Mouse (Mus musculus) kidney, embryonic 14.5 days (tissue): ENCODE results near the gene Mfsd4b2. TPM values are rescaled to one million over a fixed set of nuclear protein-coding genes. Genes with fewer than 3 reads are reported as not detected.

Experiments
- ATAC-seq: fragments of 200-750 bp; cut with Nextera tagmentation; 2 replicates; pipeline ENCODE4 v1.8.0; 2017; ENCODE audit warnings: moderate number of reproducible peaks, mild to moderate bottlenecking, moderate TSS enrichment, moderate library complexity; ENCODE audit not compliant: low FRiP score, low TSS enrichment
- H3K27ac ChIP-seq: fragments of 300-500 bp; sonication (generic); 2 replicates; pipeline ENCODE4 v1.5.1; 2014; ENCODE audit warnings: low read depth, mild to moderate bottlenecking, low read length, moderate library complexity, mixed read lengths
- H3K27me3 ChIP-seq: fragments of 300-500 bp; sonication (generic); 2 replicates; pipeline ENCODE4 v1.6.1; 2014; ENCODE audit warnings: mild to moderate bottlenecking, low read length; ENCODE audit not compliant: control insufficient read depth, insufficient read depth
- H3K36me3 ChIP-seq: fragments of 300-500 bp; sonication (generic); 2 replicates; pipeline ENCODE4 v1.6.1; 2014; ENCODE audit warnings: low read length, mixed read lengths; ENCODE audit not compliant: control insufficient read depth, insufficient read depth
- H3K4me1 ChIP-seq: fragments of 300-500 bp; sonication (generic); 2 replicates; pipeline ENCODE4 v1.6.1; 2014; ENCODE audit warnings: low read length, mixed read lengths; ENCODE audit not compliant: control insufficient read depth, insufficient read depth
- H3K4me2 ChIP-seq: fragments of 300-500 bp; sonication (generic); replicated peaks from 2 replicates; pipeline ENCODE4 v1.6.1; 2014; ENCODE audit warnings: low read depth, mild to moderate bottlenecking, low read length
- H3K4me3 ChIP-seq: fragments of 300-500 bp; sonication (generic); 2 replicates; pipeline ENCODE4 v1.5.1; 2014; ENCODE audit warnings: mild to moderate bottlenecking, low read length
- H3K9ac ChIP-seq: fragments of 300-500 bp; sonication (generic); 2 replicates; pipeline ENCODE4 v1.6.1; 2014; ENCODE audit warnings: low read depth, mild to moderate bottlenecking, low read length, moderate library complexity
- H3K9me3 ChIP-seq: fragments of 300-500 bp; sonication (generic); 2 replicates; pipeline ENCODE4 v1.6.1; 2016; ENCODE audit warnings: low read length; ENCODE audit not compliant: control insufficient read depth
- WGBS: fragments of 180-500 bp; shearing (Covaris S2); extraction: QIAGEN DNeasy Blood & Tissue Kit; methylation state at CpG from one replicate; pipeline ENCODE4 v1.1.7; 2014; 5-methylcytosine and 5-hydroxymethylcytosine counted together
- polyA plus RNA-seq: library from polyadenylated mRNA; unstranded; fragments of >200 nt; fragmentation: Nextera tagmentation; extraction: Ambion mirVana; gene quantifications from 2 replicates; pipeline ENCODE4 v1.2.1, GENCODE M21; 2014

Gene Mfsd4b2
- polyA plus RNA-seq, 1 experiment from 2014 or later = not detected

DNA sequence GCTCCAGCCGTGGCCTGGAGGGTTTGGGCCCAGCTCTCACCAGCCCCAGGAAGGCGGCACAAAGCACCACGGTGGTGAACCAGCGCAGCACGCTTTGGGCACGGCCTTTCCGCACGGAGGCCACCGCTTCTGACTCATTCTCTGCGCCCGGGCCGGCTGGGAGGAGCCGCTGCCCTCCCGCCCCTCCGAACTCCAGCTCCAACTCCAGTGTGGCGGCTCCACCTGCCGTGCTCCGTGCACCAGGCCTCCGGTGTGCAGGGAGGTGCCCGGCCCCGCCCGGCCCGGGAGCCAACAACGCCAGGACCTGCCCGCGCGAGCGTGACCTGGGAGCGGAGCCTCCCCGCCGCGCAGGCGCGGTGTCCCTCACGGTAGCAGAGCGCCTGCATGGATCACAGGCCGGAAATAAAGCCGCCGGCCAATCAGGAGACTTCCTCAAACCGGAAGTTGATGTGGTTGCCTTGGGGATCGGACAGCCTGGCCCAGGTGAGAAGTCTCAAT, 27.8 kb downstream of the Mfsd4b2 start, which contains the start of gene Mfsd4b4:
Gene Mfsd4b4, minus strand, starts transcription at position 365 of the 498 bp plus-strand sequence.
- no peaks in the 10 kb centered on the region for H3K36me3 ChIP-seq

DNA sequence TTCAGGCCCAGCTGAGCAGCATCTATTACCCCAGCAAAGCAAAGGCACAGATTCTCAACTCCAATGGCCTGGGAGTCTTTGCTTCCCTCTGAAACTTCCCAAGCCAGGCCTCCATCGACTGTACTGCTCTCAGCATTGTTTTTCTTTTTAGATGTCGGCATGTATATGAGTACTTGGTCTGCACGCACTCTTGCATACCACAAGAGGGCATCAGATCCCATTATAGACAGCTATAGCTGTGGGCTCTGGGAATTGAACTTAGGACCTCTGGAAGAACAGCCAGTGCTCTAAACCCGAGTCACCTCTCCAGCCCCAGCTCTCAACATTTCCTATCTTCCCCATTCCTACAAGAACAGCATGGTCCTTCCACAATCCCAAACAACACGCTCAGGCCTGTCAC, 30.2 kb downstream of the Mfsd4b2 start:
- Histone ChIP-seq H3K4me1 (peaks cover 7% of the 10 kb centered on the region; the same call in 1 of the 2 replicates), H3K9ac (no peak overlapping the region), H3K27me3 (no peaks in the 10 kb centered on the region), H3K27ac (no peak overlapping the region), H3K9me3 (0 out of 2 replicates have a peak, but pooled peaks cover 2% of the 10 kb centered on the region), H3K36me3 (no peaks in the 10 kb centered on the region), H3K4me3 (no peak overlapping the region), H3K4me2 (no peak overlapping the region)
- WGBS = 90% methylated on average over 5 of the region's 5 CpGs
- no peak for ATAC-seq

More for the DNA sequence above, 27.8 kb downstream of the Mfsd4b2 start, which contains the start of gene Mfsd4b4:
- H3K4me3 ChIP-seq = peak within 1 kb of the TSS; percentile 75
- ATAC-seq = peak; percentile 99
- H3K9ac ChIP-seq = peak within 1 kb of the TSS; percentile 85
- peak within 1 kb of the TSS; percentile 68 for H3K4me2 ChIP-seq
- H3K27me3 ChIP-seq = no peaks in the 10 kb centered on the region
- 0 out of 2 replicates have a peak, but pooled peaks cover 2% of the 10 kb centered on the region for H3K9me3 ChIP-seq
- peaks cover 7% of the 10 kb centered on the region; the same call in 1 of the 2 replicates for H3K4me1 ChIP-seq
- under 1% methylated on average over 40 of the region's 41 CpGs for WGBS
- H3K27ac ChIP-seq = peak within 1 kb of the TSS; percentile 89

DNA sequence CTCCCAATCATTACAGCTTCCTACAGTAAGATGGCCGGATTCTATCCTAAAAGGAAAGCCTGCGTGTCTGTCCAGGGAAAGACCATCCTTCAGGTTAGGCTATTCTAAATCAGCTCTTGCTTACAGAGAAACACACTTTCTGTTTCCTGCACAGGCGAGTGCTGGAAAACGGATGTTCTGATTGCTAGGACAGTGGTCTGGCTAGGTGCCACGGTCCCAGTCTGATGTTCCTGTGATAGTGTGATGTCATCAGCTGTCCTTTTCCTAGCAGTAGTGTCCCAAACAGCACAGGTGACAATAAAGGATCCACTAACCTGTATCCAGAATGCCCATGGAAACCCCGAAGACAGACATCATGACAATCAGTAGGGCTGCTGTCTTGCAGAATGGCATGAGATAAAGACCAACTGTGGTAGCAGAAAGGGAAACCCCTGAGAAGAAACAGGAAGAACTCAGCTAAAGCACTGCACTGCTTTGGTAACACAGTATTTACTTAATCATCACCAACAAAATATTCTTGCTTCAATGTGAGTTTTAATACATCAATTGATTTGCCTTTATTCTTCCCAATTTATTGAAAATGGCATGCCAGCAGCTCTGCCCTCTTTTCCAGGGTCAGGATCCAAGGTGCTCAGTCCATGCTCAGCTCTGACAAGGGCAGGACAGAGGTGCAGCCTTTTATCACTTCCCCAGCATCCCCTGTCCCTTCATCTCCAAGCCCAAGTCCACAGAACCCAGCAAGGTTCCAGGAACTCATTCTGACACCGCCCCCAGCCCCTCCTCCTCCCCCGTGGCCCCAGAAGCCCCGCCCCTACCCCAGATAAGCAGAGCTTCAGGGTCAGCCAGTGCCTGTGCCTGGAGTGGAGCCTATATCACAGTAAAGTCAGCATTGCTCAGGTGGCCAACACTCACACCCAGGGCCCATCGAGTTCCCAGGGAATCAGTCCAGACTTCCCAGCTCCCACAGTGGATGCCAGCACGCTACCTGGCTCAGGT, 32.7 kb downstream of the Mfsd4b2 start:
- Histone ChIP-seq H3K4me3 (no peak overlapping the region), H3K36me3 (no peaks in the 10 kb centered on the region; the same call in 1 of the 2 replicates), H3K9ac (no peak overlapping the region), H3K9me3 (no peaks in the 10 kb centered on the region), H3K27ac (no peak overlapping the region), H3K4me2 (no peak overlapping the region), H3K4me1 (peaks cover 3% of the 10 kb centered on the region; the same call in 1 of the 2 replicates), H3K27me3 (no peaks in the 10 kb centered on the region)
- WGBS = 76% methylated on average over 11 of the region's 11 CpGs
- no peak for ATAC-seq

DNA sequence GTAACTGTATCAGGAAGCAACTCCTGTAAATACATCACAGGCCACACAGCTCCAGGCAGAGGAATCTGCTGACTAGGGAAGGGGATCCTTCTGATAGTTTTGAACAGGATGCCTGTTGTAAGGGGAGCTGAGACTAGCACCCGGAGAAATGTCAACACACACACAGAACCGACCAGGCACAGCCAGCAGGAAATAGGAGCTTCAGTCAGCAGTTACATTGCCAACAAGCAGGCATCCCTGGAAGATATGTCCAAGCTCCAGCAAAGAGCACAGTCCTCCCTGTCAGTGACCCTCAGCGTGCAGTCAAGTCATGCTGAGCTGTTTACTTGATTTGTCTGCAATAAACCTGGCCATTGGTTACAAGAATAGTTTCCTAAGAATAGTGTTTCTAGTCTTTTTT, 38.1 kb downstream of the Mfsd4b2 start:
- Histone ChIP-seq H3K36me3 (no peaks in the 10 kb centered on the region; the same call in 1 of the 2 replicates), H3K9ac (no peak overlapping the region), H3K27me3 (no peaks in the 10 kb centered on the region), H3K4me2 (no peak overlapping the region), H3K4me3 (no peak overlapping the region), H3K9me3 (no peaks in the 10 kb centered on the region), H3K4me1 (no peaks in the 10 kb centered on the region), H3K27ac (no peak overlapping the region)
- ATAC-seq = no peak
- 41% methylated on average over 3 of the region's 3 CpGs for WGBS

Other genes starting within 250 kb of the Mfsd4b2 start
- gene Rev3l, start 194.8 kb downstream of the Mfsd4b2 start, polyA plus RNA-seq = 25.0 and 30.2 TPM in 2 replicates
- 2.9 and 5.6 TPM in 2 replicates for gene Mfsd4b4, start 27.7 kb downstream of the Mfsd4b2 start, polyA plus RNA-seq
- 0.17 and 0.79 TPM in 2 replicates for gene Mfsd4b3, start 33.2 kb upstream of the Mfsd4b2 start, polyA plus RNA-seq
- gene Mfsd4b5, start 59.7 kb upstream of the Mfsd4b2 start, polyA plus RNA-seq = 0.43 and 0.80 TPM in 2 replicates
- 0.40 and 1.5 TPM in 2 replicates for gene Mfsd4b1, start 98.3 kb upstream of the Mfsd4b2 start, polyA plus RNA-seq
- gene Slc16a10, start 215.3 kb upstream of the Mfsd4b2 start, polyA plus RNA-seq = 4.2 and 9.2 TPM in 2 replicates